Mouse (Mus musculus): ENCODE measurements around the gene Bckdk.
"Not testable (repeated sequence)": the region's sequence is repeated elsewhere in the genome, so short reads cannot be mapped to it uniquely, and the experiment has no call there.

Bckdk gene

DNA sequence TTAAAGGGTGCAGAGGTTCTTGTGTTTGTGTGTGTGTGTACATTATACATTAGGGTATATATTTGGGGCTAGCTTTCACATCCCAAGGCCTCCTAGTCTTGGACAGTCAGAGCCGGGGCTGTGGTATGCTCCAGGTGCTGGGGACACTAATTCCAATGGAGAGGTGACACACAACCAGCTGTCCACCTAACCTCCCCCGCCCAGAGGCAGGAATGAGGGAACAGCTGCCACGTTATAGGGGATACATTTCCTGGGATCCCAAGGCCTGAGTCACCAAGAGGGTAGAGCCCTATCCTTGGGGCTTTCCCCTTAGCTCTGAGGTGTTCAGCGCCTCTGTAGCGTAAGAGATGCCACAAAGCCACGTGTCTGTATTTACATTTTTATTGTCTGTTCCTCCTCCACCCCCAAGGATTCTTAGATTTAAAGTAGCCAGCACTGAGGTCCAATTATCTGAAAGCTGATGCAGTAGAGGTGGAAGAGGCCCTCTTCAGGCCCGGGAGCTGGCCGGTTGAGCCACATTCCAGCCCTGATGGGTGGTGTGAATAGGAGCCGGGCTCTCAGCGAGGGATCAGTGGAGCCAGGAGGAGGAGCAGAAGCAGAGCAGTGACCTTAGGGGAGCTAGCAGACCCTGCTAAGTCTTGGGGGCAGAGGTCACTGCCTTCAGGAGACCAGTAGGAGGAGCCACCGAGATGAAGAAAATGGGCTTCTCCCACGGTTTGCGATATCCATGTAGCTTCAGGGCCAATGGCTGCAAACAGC is 28.6 kb downstream of the Bckdk start:
- no peak for DNase-seq

DNA sequence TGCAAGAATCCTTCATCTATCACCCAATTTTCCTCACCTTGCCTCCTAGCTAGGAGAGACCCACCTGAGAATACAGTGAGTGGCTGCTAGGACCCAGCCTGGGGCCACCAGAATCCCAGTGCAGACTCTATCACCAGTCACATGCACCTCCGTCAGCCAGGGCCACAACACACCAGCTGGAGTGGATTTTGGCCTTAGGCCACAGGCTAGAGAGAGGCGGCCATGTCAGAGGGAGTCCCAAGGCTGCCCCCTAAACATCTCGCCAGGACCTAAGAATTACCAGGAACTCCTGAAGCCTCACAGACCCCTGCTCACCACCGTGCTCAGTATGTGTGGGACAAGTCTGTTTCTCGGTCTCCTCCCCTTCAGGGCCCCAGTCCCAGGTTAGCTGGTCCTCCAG is 30.2 kb downstream of the Bckdk start:
- DNase-seq: peak; percentile 92

DNA sequence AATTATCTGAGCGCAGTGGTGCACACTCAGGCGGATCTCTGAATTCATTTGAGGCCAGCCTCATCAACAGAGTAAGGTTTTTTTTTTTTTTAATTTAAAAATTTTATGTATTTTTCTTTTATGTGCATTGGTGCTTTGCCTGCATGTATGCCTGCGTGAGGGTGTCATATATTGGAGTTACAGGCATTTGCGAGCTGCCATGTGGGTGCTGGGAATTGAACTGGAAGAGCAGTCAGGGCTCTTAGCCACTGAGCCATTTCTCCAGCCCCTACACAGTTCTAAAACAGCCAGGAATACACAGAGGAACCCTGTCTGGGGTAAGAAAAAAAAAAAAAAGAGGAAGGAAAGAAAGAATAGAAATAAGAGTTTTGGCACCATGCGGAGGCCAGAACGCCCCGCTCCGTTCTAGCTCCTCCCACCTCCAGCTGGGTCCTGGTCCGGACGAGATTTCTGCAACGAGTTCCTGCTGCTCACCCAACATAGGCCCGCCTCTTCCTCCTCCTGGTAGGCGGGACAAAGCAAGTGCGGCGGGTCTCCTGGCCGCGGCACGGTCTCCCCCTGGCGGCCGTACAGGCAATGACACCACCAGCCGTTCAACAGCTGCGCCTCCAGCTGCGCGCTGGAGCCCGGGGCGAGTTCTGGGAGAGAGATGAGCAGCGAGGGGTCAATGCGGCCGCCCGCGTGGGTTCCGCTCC is 31.3 kb downstream of the Bckdk start:
- DNase-seq: peak; percentile 100

DNA sequence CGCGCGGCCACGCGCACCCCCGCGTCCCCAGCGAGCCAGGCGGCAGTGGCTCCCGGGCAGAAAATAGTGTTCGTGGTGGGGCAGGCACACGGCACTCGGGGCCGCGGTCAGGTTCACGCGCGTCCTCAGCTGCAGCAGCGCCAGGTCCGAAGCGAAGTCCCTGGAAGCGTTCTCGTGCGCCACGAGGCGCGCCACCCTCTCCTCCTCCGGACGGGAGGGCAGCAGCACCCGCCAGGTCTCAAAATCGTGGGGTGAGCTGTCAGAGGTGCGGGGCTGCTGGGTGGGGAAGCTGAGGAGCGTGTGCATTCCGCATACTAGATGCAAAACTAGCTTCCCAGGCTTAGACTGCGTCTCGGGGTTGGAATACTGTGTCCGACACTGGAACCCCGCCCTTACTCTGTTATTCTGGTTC is 31.9 kb downstream of the Bckdk start:
- no peak for DNase-seq

DNA sequence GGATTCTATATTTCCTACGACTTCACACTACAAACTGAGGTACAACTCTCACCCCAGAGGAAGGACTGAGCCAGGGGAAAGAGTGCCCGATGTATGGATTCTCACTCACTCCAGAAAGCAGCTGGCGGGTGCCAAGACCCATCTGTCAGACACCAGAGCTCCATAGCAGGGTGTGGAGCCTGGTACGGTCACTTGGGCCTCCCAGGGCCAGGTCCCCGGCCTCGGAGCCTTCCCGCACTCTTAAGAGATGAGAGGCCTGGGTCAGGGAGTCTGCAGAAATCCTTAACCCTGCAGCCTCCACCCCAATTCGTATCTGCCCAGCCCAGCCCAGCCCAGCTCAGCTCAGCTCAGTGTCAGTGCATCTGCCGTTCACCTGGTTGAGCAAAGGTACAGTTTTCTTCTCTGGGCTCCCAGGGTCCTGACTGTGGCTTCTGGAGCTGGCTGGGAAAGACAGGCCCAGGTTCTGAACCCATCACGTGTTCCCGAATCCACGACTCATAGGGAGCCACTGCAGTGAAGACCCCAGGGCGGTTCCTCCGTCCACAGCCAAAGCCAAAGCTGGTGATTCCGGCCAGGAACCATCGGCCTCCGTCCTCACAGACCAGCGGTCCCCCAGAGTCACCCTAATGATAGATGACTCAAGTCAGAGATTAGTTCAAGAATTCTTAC is 32.5 kb downstream of the Bckdk start:
- DNase-seq: peak; percentile 93

DNA sequence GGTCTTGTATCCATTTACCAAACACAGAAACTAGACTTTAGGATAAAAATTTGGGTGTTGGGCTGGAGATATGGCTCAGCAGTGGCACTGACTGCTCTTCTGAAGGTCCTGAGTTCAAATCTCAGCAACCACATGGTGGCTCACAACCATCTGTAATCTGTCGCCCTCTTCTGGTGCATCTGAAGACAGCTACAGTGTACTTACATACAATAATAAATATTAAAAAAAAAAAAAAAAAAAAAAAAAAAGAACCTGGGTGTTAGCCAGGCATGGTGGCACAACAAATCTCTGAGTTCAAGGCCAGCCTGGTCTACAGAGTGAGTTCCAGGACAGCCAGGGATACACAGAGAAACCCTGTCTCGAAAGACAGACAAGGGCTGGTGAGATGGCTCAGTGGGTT is 38.2 kb downstream of the Bckdk start:
- DNase-seq: not testable (repeated sequence)

DNA sequence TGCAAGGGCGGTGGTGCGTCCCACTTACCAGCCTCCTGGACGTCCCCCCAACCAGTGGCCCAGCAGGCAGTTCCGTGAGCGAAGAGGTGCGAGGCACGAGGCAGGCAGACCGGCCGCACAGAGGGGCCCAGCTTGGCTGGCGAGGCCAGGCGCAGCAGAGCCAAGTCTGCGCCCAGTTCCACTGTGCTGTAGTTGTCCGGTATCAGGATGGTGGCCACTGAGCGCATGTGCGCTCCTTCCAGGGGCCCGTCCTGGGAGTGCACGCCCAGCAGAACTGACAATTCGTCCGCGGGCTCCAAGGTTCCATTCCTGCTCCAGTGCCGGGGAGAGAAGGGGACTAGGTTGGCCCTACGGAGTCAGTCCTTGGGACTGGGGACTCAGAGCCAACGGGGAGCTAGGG is 40.7 kb downstream of the Bckdk start:
- DNase-seq: no peak

DNA sequence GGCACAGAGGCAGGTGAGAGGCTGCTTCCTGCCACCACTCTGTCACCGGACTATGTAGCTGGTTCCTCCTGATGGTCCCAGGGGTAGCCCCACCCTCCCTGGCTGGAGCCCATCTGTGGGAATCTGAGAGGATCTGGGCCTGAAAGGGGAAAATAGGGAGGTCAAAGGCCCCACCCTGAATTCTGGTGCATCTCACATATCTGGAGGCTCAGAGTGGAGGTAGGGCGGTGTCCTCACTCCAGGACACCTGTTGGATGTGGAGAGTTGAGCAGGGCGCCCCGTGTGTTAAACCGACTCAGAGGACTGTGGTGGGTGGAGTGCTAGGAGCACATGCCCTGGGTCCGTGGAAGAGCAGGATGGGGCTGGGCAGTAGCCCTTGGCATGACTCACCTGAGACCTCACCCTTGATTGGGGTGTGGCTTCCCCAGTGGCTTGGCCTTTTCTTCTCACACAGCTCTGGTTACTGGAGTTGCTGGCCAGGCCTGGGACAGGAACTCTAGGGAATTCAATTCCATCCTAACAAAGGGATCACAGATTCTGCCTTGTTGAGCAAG is 42.7 kb downstream of the Bckdk start, which contains the start of gene Prss36:
Gene Prss36 (minus strand): TSS at position 256 of the 554 bp plus-strand sequence.
- peak; percentile 84 for DNase-seq

DNA sequence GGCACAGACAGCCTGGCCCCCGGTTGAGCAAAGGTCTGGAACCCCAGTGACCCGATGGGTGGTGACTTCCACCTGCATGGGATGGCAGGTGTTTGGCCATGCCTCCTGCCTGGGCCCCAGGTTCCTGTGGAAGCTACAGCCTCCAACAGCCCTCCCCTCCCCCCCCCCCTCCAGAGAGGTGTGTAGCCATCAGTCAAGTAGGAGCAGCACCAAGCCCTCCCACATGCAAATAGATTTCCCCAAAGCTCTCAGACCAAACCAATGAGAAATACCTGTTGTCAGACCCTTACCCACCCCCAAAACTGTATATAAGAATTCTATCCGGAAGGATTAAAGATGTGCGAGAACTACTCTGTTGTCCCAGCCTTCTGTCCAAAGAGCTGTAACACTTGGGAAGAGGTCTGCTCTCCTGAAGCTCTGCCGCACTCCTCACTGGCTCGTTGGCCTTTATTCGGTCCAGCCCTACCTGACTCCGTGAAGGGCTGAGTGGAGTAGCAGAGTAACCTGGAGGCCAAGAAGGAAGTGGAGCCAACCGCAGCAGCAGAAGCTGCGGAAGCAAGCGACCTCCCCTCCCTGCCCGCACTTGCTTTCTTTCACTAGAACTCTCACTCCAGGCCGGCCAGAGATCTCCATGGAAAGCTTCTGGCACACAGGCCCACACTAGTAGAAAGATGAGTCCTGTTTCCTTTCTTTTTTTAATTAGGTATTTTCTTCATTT is 49.1 kb downstream of the Bckdk start:
- DNase-seq: peak; percentile 52

DNA sequence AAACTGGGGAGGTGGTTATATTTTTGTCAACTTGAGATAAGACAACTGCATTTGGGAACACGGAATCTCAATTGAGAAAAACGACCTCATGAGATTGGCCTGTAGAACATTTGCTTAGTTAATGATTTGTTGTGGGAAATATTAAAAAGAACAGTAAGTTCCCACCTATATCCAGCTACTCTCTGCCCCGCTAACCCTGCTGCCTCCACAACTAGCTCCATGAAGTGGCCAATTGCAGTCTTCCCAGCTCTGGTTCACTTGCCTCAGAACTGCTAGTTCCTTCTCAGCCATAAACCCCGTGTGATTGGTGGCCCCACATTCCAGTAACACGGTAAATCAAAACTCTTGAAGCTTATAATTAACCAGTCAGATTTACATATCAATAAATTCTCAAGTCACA is 55.5 kb downstream of the Bckdk start:
- peak; percentile 60 for DNase-seq
